Mouse (Mus musculus) stomach, embryonic 16.5 days (tissue): Measurements from ENCODE around the gene Calm1. TPM values are rescaled to one million over a fixed set of nuclear protein-coding genes. Genes with fewer than 3 reads are reported as not detected.
"Not testable (repeated sequence)": the region's sequence is repeated elsewhere in the genome, so short reads cannot be mapped to it uniquely, and the experiment has no call there.

ENCODE experiments used
- ATAC-seq: fragments of 200-750 bp; cut with Nextera tagmentation; 2 replicates; pipeline ENCODE4 v1.8.0; 2017; ENCODE audit warnings: moderate number of reproducible peaks, moderate TSS enrichment; ENCODE audit not compliant: insufficient read depth, low FRiP score
- H3K27ac ChIP-seq: fragments of 300-500 bp; sonication (generic); 2 replicates; pipeline ENCODE4 v1.5.1; 2014; ENCODE audit warnings: low read length
- H3K27me3 ChIP-seq: fragments of 300-500 bp; sonication (generic); 2 replicates; pipeline ENCODE4 v1.6.1; 2014; ENCODE audit warnings: low read length, control low read depth, mixed read lengths; ENCODE audit not compliant: control insufficient read depth, insufficient read depth
- H3K36me3 ChIP-seq: fragments of 300-500 bp; sonication (generic); 2 replicates; pipeline ENCODE4 v1.6.1; 2014; ENCODE audit warnings: low read length; ENCODE audit not compliant: control insufficient read depth, insufficient read depth
- H3K4me1 ChIP-seq: fragments of 300-500 bp; sonication (generic); 2 replicates; pipeline ENCODE4 v1.6.1; 2014; ENCODE audit warnings: low read length, control low read depth, mixed read lengths; ENCODE audit not compliant: control insufficient read depth, insufficient read depth
- H3K4me2 ChIP-seq: fragments of 300-500 bp; sonication (generic); 2 replicates; pipeline ENCODE4 v1.6.1; 2014; ENCODE audit warnings: low read depth, low read length, mixed read lengths
- H3K4me3 ChIP-seq: fragments of 300-500 bp; sonication (generic); replicated peaks from 2 replicates; pipeline ENCODE4 v1.5.1; 2014; ENCODE audit warnings: mild to moderate bottlenecking, low read length
- H3K9ac ChIP-seq: fragments of 300-500 bp; sonication (generic); 2 replicates; pipeline ENCODE4 v1.6.1; 2014; ENCODE audit warnings: low read length
- H3K9me3 ChIP-seq: fragments of 300-500 bp; sonication (generic); replicated peaks from 2 replicates; pipeline ENCODE4 v1.6.1; 2016; ENCODE audit warnings: low read length, control low read depth; ENCODE audit not compliant: control insufficient read depth
- WGBS: fragments of 180-500 bp; shearing (Covaris S2); extraction: QIAGEN DNeasy Blood & Tissue Kit; methylation state at CpG from one replicate; pipeline ENCODE4 v1.1.7; 2014; 5-methylcytosine and 5-hydroxymethylcytosine counted together
- polyA plus RNA-seq: library from polyadenylated mRNA; unstranded; fragments of >200 nt; fragmentation: Nextera tagmentation; extraction: Ambion mirVana; gene quantifications from 2 replicates; pipeline ENCODE4 v1.2.1, GENCODE M21; 2015

The Calm1 gene
- polyA plus RNA-seq, 1 experiment from 2014 or later: 1,693 TPM

- WGBS: 62% methylated on average over 2 of the region's 2 CpGs
- no peak overlapping the region for H3K4me3 ChIP-seq
- H3K9me3 ChIP-seq: no peaks in the 10 kb centered on the region; the same call in 1 of the 2 replicates
- H3K4me2 ChIP-seq: no peak overlapping the region
- H3K4me1 ChIP-seq: peaks cover 15% of the 10 kb centered on the region
- no peaks in the 10 kb centered on the region for H3K27me3 ChIP-seq
- ATAC-seq: no peak
- H3K36me3 ChIP-seq: 0 out of 2 replicates have a peak, but pooled peaks cover 3% of the 10 kb centered on the region
- no peak overlapping the region for H3K27ac ChIP-seq
- H3K9ac ChIP-seq: no peak overlapping the region
Observed at GRCm38 (mm10) chr12:100213162-100213561, 13.9 kb downstream of the Calm1 start.

GRCm38 (mm10) chr12:100214156-100214555, 14.9 kb downstream of the Calm1 start:
- no peak overlapping the region for H3K9ac ChIP-seq
- H3K27ac ChIP-seq: no peak overlapping the region
- H3K4me2 ChIP-seq: no peak overlapping the region

GRCm38 (mm10) chr12:100214738-100215137, 15.5 kb downstream of the Calm1 start:
- H3K36me3 ChIP-seq: no peaks in the 10 kb centered on the region
- 54% methylated on average over 3 of the region's 3 CpGs for WGBS
- no peak overlapping the region for H3K9ac ChIP-seq
- peaks cover 15% of the 10 kb centered on the region for H3K4me1 ChIP-seq
- no peak overlapping the region for H3K27ac ChIP-seq
- H3K4me3 ChIP-seq: no peak overlapping the region
- no peak overlapping the region for H3K4me2 ChIP-seq
- no peak for ATAC-seq
- H3K27me3 ChIP-seq: no peaks in the 10 kb centered on the region
- H3K9me3 ChIP-seq: no peaks in the 10 kb centered on the region; the same call in 1 of the 2 replicates

More at GRCm38 (mm10) chr12:100214156-100214555, 14.9 kb downstream of the Calm1 start:
- Histone ChIP-seq H3K27me3 (no peaks in the 10 kb centered on the region), H3K4me3 (no peak overlapping the region), H3K9me3 (no peaks in the 10 kb centered on the region; the same call in 1 of the 2 replicates), H3K36me3 (no peaks in the 10 kb centered on the region), H3K4me1 (peaks cover 15% of the 10 kb centered on the region)
- ATAC-seq: no peak
- WGBS: 93% methylated on average over 10 of the region's 10 CpGs

GRCm38 (mm10) chr12:100217087-100217486, 17.9 kb downstream of the Calm1 start:
- not testable (repeated sequence) for ATAC-seq, H3K4me3 ChIP-seq, H3K9ac ChIP-seq, H3K27me3 ChIP-seq, H3K4me1 ChIP-seq, H3K9me3 ChIP-seq, H3K4me2 ChIP-seq, H3K36me3 ChIP-seq, H3K27ac ChIP-seq
- WGBS: 85% methylated on average over 2 of the region's 2 CpGs

- Histone ChIP-seq H3K27ac (no peak overlapping the region), H3K4me3 (no peak overlapping the region), H3K9me3 (no peaks in the 10 kb centered on the region), H3K4me2 (no peak overlapping the region), H3K9ac (no peak overlapping the region), H3K4me1 (no peaks in the 10 kb centered on the region), H3K36me3 (no peaks in the 10 kb centered on the region), H3K27me3 (no peaks in the 10 kb centered on the region)
- 63% methylated on average over 4 of the region's 4 CpGs for WGBS
- ATAC-seq: peak; percentile 68; the same call in 1 of the 2 replicates
Observed at GRCm38 (mm10) chr12:100220012-100220411, 20.8 kb downstream of the Calm1 start.

GRCm38 (mm10) chr12:100221608-100222321, 22.5 kb downstream of the Calm1 start:
- Histone ChIP-seq H3K4me1 (no peaks in the 10 kb centered on the region), H3K27ac (no peak overlapping the region), H3K9ac (no peak overlapping the region), H3K9me3 (no peaks in the 10 kb centered on the region), H3K27me3 (no peaks in the 10 kb centered on the region), H3K4me2 (no peak overlapping the region), H3K4me3 (no peak overlapping the region), H3K36me3 (no peaks in the 10 kb centered on the region)
- ATAC-seq: no peak
- 42% methylated on average over 11 of the region's 11 CpGs for WGBS

GRCm38 (mm10) chr12:100222322-100222993, 23.2 kb downstream of the Calm1 start:
- H3K36me3 ChIP-seq: no peaks in the 10 kb centered on the region
- ATAC-seq: no peak
- no peaks in the 10 kb centered on the region for H3K9me3 ChIP-seq
- no peaks in the 10 kb centered on the region for H3K4me1 ChIP-seq
- no peak overlapping the region for H3K4me2 ChIP-seq
- H3K27ac ChIP-seq: no peak overlapping the region
- H3K27me3 ChIP-seq: no peaks in the 10 kb centered on the region
- WGBS: 79% methylated on average over 13 of the region's 13 CpGs
- H3K9ac ChIP-seq: no peak overlapping the region
- H3K4me3 ChIP-seq: no peak overlapping the region

GRCm38 (mm10) chr12:100223531-100223930, 24.3 kb downstream of the Calm1 start:
- no peaks in the 10 kb centered on the region for H3K27me3 ChIP-seq
- peak overlapping the region; percentile 25; the same call in 1 of the 2 replicates for H3K27ac ChIP-seq
- no peak overlapping the region for H3K4me2 ChIP-seq
- no peak overlapping the region for H3K4me3 ChIP-seq
- 60% methylated on average over 8 of the region's 8 CpGs for WGBS
- no peaks in the 10 kb centered on the region for H3K4me1 ChIP-seq
- no peak for ATAC-seq
- no peak overlapping the region for H3K9ac ChIP-seq
- H3K9me3 ChIP-seq: no peaks in the 10 kb centered on the region
- H3K36me3 ChIP-seq: no peaks in the 10 kb centered on the region

- no peaks in the 10 kb centered on the region for H3K4me1 ChIP-seq
- WGBS: 82% methylated on average over 4 of the region's 4 CpGs
- no peak overlapping the region for H3K4me3 ChIP-seq
- H3K36me3 ChIP-seq: no peaks in the 10 kb centered on the region
- H3K9me3 ChIP-seq: no peaks in the 10 kb centered on the region
- H3K9ac ChIP-seq: no peak overlapping the region
- H3K27ac ChIP-seq: no peak overlapping the region
- ATAC-seq: no peak
- H3K27me3 ChIP-seq: no peaks in the 10 kb centered on the region
- no peak overlapping the region for H3K4me2 ChIP-seq
Observed at GRCm38 (mm10) chr12:100225196-100225595, 26.0 kb downstream of the Calm1 start.
